Mouse (Mus musculus) monocyte, adult 5-6 weeks (primary cell): Measurements from ENCODE around the gene Gm10197. TPM values are rescaled to one million over a fixed set of nuclear protein-coding genes. Genes with fewer than 3 reads are reported as not detected.

Experiments
- ATAC-seq: fragments of 153-309, 156-312 bp; replicated peaks from 2 replicates; pipeline ENCODE4 v1.8.0; 2017; ENCODE audit warnings: mild to moderate bottlenecking; ENCODE audit not compliant: low TSS enrichment, insufficient number of reproducible peaks, severe bottlenecking, poor library complexity, low FRiP score
- total RNA-seq: library from RNA; stranded (forward); fragments of 200-1000, 200-491, 200-594 nt; gene quantifications from 3 replicates; pipeline ENCODE4 v1.2.3, GENCODE M21; 2017

Gene Gm10197
- total RNA-seq, 1 experiment from 2014 or later = not detected

DNA sequence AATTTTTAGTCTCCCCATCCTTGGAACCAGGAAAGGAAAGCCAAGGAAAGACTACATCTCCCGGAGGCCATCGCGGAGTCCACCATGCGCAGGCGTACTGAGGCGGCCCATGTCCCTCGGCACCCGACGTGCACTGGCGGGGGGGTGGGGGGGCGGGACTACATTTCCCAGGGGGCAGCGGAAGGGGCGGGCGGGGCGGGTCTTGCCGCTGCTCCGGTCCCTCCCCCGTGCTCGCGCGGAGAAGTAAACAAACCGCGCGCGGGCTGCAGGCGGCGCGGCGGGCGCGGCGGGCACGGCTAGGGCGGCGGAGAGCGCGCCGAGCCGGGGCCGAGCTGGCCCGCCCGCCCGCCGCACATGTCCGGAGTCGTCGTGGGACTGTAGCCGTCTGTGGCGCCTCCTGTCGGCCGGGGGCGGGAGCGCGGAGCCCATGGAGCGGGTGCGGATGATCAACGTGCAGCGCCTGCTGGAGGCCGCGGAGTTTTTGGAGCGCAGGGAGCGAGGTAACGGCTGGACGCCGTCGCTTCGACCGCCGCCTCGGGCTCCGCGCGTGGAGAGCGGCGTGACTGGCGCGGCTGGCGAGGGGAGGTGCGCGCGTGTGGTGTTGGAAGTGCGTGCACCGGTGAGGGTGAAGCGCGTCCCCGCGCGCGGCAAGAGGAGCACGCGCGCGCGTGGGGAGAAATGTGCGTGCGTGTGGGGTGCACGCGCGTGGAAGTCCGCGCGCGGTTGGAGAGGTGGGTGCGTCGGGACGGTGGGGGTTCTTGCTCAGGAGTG is 42.2 kb downstream of the Gm10197 start:
- ATAC-seq = peak; percentile 63

DNA sequence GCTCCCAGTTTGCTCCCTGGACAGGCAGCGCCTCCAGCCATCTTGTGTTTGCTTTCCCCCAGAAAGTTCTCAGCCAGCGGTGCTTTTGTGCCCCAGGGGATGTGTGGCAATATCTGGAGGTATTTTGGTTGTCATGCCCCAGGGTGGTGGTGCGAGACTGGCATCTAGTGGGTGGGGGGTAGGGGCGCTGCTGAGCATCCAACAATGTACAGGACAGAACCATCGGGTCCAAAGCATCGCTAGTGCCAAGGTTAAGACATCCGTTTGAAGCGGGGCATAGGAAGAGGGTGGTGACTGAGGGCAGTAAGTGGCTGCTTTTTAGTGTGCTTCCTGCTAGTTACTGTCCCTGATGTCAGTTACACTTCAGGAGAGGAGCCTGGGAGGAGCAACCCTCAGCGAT is 43.5 kb downstream of the Gm10197 start:
- ATAC-seq = peak; percentile 34

GRCm38 (mm10) chr19:53325578-53326295 is 45.8 kb downstream of the Gm10197 start:
- ATAC-seq = no peak

- ATAC-seq = no peak
Observed at GRCm38 (mm10) chr19:53324866-53325265, 46.7 kb downstream of the Gm10197 start.

- no peak for ATAC-seq
Observed at GRCm38 (mm10) chr19:53322438-53323048, 49.0 kb downstream of the Gm10197 start.

Other genes starting within 250 kb of the Gm10197 start
- 301 to 321 TPM (median 307 TPM) in 3 replicates for gene Add3, start 231.3 kb downstream of the Gm10197 start, total RNA-seq
- gene Mxi1, start 61.2 kb downstream of the Gm10197 start, total RNA-seq = 87.9 to 137 TPM (median 113 TPM) in 3 replicates
- gene Smndc1, start 18.8 kb upstream of the Gm10197 start, total RNA-seq = 62.7 to 74.2 TPM (median 74.1 TPM) in 3 replicates
- 247 to 384 TPM (median 376 TPM) in 3 replicates for gene Dusp5, start 157.3 kb upstream of the Gm10197 start, total RNA-seq
- gene Nutf2-ps1, start 217.3 kb upstream of the Gm10197 start, total RNA-seq = 26.1 TPM in 1 of 3 replicates, not detected in the others
- gene Smc3, start 228.6 kb upstream of the Gm10197 start, total RNA-seq = 99.5 to 152 TPM (median 121 TPM) in 3 replicates